Mouse (Mus musculus): ENCODE measurements at regions not wholly inside any gene's neighbourhood (a gene's known extent, or its start where the extent isn't known, plus 50 kb on each side); places are given as distances from the start of the nearest gene placed in this dataset.
A peak's percentile ranks its signal among the peaks of the same experiment; 100 is the strongest.

DNA sequence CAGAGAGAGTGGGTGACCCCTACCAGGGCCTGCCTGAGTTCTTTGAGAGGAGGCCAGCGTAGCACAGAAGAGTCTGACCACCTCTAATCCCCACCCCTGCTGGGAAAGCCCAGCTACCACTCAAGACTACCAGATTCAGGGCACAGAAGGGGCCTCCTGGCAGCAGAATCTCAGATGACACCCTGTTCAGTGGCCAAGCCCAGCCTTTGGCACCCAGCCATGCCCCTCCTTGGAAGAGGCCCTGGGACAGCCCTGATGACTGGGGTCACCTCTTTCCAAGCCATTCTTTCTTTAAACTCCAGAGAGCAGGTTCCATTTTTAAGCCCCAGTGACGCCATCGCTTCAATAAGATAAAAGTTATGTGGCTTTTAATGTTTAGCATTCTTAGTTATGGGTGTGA lies 359.8 kb downstream of the Matn1 start:
- peak; percentile 47 to 48 for DNase-seq

DNA sequence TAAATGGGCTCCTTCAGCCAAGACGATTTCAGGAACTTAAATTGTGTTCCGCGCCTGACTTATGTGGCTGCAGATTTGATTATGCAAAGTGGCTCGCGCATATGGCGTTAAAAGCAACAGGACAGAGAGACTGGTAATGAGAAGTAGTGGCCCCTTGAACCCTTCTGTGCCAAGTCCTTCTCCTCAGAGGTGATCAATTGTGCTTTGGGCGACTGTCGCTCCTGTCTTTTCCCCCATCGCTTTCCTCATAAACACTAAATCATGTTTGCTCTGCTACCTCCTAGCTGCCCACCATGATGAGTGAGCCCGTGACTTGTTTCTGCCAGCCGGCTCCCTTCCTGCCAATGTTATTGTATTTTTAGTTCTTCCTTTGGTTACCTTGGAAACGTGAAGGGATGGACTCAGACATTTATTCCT lies 360.2 kb downstream of the Matn1 start:
- no peak for DNase-seq

DNA sequence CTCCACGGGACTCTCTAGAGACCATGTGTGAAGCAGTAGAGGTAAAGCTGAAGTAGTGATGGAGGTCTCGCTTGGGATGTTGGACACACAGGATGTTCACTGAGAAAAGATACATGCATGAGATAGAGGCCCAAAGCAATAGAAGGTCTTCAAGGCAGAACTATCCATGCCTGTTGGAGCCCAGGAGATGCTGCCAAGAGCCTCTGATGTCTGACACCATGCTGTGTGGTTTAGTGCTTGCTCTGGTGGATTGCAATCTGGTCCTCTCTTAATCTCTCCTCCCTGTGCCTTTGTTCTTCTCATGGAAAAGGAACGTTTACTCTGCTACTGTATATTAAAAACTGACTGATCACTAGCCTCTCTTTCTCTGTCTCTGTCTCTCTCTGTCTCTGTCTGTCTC lies 370.0 kb downstream of the Matn1 start:
- no peak for DNase-seq

DNA sequence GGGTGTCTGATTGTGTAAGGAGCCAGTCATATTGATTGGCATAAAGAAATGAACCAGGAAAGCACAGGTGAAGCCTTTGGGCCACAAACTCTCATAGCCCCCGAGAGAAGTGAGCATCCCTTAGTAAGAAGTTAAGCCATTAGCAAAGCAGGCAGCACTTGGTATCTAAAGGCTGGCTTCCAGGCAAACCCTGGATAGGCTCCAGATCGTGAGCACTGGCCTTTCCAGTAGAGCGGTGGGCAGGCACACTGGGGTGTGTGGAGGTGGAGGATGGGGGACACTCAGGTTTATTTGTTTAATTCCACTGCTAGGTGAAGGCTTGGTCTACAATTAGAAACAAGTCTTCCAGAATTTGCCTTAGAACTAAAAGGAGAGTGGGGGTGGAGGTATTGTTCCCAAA lies 371.9 kb downstream of the Matn1 start:
- no peak for DNase-seq

DNA sequence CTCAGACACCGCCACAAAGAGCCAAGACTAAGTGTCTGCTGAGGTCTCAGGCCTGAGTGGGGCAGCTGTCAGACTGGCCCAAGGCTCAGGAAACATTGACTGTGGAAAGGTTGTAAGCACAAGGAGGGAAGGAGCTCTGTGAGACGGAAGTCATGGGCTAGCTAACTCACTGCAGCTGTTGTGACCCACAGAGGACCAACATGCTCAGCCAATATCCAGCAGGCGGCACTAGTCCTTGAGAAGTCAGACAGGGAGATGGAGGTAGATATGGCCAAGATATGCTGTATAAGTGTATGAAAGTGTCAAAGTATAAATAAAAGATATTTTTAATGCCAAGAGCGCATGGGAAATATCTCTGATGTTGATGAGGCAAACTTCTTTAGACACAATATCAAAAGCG lies 378.1 kb downstream of the Matn1 start:
- DNase-seq, result no peak

DNA sequence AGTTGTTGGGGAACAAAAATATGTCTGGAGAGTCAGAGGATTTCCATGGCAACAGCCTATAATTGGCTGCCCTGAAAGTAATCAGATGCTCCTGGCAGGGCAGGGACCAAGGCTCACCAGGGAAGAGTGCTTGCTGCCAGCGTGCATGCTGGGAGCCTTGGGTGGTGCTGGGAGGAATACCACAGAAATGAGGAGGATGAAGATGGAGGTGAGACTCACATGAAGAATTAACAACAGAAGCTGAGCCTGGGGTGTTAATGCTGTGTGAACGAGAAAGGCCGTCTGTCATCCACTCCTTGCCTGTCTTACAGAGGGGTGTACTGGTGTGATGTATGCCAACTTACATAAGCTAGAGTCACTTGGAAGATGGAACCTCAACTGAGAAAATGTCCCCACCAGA lies 380.3 kb downstream of the Matn1 start:
- no peak for DNase-seq

DNA sequence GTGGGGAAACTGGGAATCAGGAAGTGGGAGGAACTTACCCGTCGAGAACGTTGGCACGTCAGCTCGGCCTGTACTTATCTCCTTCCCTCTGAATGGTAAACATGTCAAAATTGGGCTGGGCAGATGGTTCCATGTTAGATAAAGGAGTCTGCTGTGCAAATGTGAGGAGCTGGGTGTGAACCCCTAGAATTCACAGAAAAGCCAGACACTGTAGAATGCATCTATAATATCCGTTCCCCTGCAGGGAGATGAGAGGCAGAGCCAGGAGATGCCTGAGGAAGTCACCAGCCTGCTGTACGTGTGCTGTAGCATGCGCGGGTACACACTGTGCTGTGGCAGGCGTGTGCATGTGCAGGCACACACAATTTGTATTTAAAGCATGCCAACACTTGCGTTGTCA lies 381.0 kb downstream of the Matn1 start:
- DNase-seq, result no peak

DNA sequence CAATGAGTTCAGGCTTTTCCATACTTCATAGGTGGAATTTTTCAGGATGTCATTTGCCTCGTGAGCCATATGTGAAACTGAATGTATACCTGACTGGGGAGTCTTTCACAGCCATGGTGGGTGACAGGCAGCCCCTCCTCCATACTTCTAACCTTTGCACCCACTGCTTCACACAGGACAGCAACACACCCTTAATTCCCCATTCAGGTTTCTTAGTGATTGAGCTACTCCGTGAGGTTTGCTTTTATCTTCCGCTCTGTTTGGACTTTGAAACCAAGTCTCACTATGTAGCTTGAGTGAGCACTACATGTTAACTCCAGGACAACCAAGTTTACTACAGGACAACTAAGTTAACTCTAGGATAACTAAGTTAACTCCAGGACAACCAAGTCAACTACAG lies 381.4 kb downstream of the Matn1 start:
- no peak for DNase-seq

DNA sequence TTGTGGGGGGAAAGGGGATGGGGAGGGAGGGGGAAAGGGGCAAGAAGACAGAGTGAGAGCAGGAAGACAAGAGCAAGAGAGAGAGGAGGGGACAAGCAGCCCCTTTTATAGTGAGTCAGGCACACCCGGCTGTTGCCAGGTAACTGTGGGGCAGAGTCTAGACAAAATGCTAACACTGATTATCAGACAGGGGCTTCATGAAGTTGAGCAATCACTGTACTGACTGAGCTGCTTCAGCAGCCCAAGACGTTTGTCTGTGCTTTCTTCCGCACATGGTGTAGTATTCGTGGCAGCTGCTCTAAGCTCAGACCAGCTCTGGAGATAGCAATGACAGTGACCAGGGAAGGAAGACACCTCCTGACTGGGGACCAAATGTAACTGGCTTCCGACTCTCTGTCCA lies 385.2 kb downstream of the Matn1 start:
- no peak for DNase-seq

DNA sequence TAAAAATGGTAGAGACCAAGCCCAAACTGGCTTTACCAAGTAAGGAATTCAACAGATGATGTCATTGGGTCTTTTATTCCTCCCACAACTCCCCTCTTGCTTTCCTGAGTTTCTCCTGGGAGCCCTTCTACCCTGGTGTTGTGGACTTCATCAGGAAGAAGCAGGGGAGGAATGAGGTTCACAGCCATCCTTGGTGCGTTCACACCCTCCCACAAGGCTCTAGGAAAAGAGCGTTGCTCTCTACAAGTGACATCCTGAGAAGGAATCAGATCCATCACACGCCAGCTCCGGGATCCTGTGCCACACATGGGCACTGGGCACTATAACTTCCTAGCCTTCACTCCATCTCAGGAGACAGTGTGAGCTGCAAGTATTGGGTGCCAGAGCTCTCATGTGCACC lies 387.5 kb downstream of the Matn1 start:
- no peak for DNase-seq

DNA sequence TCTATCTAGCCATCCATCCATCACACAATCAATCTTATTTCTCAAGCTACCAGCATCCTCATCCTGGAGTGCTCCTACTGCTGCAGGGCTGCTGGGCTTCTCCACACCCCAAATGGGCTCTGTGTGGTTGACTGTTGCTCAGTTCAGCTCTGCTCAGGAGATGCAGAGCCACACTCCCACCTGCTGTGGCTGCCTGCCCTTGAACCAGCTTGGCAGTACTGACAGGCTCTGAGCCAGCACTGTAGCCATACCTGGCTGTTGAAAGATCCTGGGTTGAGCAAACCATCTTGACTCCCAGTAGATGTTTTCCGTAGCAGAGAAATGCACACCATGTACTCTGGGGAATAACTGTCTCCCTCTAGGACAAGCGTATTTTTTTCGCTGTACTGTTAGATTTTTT lies 392.6 kb downstream of the Matn1 start:
- no peak for DNase-seq

DNA sequence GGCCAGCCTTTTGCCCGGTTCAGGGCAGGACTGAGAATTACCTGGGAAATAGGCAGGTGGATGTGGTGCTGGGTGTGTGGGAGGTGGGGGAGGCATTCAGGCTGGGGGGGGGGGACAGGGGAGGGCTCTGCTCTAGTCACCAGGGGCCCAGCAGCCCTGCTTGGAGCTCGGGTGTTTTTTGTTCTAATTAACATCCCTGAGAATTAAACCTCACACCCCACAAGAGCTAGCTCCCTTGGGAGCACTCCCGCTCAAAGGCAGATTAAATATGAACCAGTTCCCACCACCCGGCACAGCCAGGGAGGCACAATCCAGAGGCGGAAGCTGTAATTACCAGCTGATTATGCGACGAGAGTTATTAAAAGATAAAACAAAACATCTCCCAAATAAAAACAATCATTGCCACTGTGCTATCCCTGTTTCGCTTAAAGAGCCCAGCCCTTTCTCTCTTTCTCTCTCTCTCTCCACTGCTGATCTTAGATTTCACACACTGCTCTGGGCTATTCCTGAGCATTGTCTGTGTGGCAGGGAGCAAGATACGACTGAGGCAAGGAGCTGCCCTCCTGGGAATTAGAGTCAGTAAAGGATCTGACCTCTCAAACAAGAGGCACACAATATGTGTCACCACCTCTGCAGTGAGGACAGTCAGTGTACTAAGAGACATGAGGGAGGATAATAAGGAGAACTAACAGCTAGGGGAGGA lies 397.0 kb downstream of the Matn1 start:
- no peak for DNase-seq

DNA sequence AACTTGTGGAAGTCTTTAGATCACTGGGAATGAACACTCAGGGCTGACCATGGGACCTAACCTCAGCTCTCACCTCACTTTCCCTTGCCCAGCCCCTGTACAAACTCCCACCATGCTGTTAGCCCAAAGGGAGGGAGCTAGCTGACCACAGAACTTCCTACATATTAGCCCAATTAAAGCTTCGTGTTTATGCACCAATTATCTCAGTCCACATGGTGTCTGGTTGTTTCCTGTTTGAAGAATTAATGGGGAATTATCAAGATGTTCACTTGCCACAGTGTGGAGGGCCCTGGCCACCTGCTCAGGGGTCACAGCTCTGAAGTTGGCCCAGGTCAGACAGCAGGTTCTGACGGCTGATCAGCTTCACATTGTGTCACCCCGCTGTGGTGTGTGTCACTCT lies 402.5 kb downstream of the Matn1 start:
- no peak for DNase-seq

DNA sequence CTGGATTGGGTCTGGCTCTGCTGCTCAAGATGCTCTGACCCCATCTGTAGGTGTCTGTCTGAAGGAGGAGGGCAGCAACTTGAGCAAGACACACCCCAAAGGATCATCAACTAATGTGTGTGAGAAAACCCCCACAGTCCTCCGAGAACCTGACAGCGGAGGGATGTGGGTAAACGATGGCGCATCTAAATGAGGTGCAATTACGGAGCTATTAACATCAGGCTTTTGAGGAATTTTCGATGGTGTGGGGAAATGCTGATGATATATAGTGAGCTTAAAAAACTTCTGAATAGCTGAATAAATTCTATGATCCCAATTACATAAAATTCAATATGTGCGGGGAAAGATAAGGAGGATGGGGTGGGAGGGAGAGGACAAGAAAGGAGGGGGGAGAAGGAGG lies 406.1 kb downstream of the Matn1 start:
- DNase-seq, result no peak

DNA sequence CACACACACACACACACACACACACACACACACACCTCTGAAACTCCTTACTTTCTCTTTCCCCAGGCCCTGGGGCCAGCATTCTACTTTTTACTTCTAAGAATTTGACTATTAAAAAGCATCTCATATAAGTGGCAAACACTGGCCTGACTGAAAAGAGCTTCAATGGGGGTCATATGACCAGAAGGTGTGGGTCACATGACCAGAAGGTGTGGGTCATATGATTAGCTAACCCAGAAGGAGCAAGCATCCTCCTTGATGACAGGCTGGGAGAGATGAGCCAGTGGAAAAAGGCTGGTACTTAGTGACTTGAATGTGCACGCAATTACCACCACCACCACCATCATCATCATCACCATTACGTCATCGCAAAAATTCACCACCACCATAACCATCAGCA lies 410.7 kb downstream of the Matn1 start:
- no peak for DNase-seq

DNA sequence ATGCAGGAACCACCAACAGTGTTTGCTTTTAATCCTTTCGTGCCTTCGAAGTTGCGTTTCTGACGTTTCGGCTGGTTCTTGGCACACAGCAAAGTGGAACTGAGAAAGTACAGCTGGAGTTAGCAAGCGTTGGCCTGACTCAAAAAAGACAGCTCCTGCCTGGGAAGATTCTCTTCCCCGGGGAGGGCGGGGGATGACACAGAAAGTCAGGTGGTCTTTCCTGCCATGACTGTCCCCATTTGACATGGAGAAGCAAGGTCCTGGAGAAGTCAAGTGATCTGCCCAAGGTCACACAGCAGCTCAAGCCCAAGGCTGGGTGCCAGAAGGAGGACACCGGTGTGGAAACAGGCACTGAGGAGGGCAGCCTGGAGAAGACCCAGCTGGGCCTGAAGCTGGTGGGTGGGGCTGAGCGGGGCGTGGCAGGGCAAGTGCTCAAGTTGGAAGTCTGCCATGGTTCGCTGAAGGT lies 411.4 kb downstream of the Matn1 start:
- DNase-seq, result no peak

DNA sequence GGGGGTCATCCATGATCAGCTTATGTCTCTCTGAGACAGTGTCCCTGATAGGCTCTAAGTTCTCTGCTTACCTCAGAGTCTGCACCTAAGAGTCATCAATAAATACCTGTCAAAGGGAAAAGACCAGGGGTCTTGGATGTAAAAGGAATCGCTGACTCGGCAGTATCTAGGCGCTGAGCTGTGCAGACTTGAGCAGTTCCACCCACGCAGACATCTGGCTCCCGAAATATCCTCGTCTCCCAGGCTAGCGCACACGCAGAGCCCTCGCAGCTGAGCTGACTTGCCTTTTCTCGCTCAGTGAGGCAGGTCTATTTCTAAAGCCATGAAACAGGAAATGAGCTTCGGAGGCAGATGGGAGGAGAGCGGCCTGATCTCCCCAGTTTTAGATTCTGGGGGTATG lies 412.1 kb downstream of the Matn1 start:
- DNase-seq, result no peak

DNA sequence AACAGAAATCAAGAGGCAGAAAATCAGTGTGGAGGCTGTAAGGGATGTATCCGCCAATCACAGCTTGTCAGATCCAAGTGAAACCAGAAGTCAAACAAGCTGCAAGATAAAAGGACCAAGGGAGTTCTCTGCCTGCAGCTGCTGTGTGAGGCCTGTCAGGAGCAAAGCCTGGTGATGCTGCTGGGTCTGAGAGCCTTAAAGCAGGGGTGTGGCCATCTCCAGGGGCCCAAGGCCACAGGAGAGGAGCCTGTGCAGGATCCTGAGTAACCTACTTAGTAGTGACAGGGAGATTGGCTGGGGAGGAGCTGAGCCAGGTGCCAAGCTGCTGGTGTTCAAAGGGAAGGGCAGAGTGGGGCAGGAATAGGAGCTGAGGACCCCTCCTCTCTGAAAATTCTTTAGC lies 418.8 kb downstream of the Matn1 start:
- DNase-seq, result no peak

DNA sequence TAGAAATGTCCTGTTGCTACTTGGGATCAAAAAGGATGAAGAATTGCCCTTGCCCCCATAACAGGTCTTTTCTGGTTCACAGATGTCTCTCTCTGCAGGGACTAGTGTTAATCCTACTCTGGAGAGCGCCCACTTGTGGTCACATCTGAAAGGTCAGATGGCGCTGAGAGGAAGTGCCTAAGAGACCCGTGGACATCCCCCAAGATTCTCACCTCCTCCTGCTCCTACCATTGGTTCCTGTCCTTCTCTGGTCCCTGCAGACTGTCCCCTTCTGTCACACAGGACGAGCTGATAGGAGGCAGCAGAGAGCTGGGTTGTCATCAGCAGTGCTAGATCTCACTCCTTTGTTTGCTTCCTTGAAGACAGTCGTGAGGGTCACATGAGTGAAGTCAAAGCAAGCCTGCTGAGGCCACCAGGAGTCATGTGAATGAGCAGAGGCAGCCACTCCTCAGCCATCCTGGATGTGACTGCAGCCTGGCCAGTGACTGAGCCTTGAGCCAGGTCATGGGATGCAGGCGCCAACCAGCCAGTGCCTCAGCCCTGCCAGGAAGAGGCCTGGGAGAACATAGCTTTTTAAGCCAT lies 420.6 kb downstream of the Matn1 start:
- DNase-seq, result peak in 1 of 2 experiments; percentile 76

DNA sequence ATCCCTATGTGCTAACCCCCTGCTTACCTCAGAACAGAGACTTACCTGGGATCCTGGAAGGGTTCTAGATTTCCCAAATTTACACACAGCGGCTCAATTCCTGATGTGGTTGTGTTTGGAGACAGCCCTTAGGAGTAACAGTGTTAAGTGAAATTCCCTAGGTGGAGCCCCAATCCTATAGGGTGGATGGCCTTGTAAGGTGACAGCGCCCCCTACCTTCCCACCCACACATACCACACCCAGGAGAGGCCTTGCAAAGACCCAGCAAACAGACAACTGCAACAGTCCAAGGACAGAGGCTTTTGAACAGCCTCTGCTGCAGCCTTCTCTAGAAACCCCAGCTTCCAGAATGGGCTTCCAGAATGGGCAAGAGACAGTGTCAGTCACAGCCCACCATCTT lies 421.8 kb downstream of the Matn1 start:
- no peak for DNase-seq

DNA sequence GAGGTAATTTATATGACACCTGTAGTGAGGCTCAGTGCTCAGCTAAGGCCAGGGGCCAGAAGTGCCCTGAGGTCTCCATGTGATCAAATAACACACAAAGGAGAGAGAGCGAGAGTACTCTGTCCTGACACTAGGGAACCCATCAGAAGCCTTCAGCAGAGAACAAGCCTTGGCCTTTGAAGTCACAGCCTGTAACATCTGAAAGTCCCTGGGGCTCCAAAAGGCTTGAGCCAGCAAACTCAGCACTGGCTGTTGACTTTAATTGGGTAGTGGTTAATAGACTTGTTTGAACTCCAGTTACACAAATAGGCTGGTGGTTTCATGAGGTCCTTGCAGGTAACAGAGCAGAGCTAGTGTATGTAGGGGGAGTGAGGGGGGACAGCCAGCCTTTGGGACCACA lies 422.5 kb downstream of the Matn1 start:
- no peak for DNase-seq

DNA sequence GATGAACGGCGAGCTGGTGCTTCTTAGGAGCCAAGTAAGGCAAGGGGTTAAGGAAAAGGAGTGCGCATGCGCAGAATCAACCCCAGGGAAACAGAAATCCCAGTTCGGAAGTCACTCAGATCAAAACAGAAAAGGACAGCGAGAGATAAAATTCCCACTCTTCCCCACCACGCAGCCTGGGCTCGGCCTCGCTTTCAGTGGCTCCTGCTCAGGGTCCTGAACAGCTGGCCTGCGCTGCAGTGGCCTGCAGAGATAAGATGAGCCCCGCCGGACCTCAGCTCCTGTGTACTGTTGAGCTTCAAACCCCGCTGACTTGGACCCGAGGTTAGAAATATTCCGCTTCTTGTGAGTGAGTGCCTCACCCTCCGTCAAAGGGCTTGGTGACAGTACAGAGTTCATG lies 428.3 kb downstream of the Matn1 start:
- DNase-seq, result no peak

DNA sequence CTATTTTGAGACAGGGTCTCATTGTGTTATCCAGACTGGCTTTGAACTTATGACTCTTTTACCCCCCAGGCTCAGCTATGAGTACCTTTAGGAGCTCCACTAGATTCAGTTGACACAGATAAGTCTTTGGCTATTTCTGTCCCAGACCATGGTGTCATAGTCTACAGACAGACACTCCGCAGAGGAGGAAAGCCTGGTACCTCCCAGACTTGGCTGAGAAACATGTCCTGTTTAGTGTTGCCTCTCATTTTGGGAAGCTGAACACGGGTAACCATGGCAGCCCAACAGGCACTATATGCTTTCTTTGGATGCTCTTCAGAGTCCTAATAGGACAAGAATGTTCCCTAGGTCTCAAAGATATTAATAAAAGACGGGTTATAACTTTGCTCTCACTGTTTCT lies 429.0 kb downstream of the Matn1 start:
- DNase-seq, result no peak

DNA sequence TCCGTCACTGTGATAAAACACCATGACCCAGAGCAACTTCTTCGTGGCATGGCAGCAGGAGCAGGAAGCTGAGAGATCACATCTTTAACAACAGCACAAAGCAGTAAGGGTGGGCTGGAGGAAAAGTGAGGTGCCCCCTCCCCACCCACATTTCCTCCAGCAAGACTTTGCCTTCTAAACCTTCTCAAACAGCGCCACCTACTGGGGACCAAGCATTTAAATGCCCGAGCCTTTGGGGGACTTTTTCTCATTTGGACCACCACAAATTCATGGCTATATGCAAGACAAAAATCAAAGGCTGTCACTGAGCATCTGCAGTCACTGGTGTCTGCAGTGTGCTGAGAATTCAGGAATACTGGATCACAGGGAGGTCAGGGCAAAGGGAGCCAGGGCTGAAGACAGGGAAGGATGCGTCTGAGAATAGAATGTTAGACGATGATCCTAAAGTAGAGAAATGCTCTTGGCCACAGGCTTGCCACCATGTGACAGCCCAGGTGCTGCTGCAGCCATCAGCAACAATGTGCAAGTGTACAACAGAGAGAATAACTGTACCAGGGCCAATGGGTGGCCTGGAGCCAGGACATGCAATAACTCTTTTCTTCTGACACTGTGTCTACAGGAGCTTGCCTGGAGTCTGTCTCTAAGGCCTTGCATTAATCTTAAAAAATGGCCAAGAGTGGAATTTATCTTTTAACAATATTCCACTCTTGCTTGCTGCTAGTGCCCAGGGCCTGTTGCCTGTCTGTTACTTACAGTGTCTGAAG lies 430.5 kb downstream of the Matn1 start:
- DNase-seq, result peak in 1 of 2 experiments; percentile 38
